Mouse (Mus musculus): ENCODE measurements around the gene Cops2.

GRCm38 (mm10) chr2:125896355-125896754 lies 37.4 kb upstream of the Cops2 start:
- TF ChIP-seq CTCF (IDR thresholded peaks at IDR 0.05; ENCODE audit: low read depth) (no peak), EP300 (IDR thresholded peaks at IDR 0.05; ENCODE audit: low read depth) (no peak)
